Mouse (Mus musculus): ENCODE results near the gene Tfrc. TPM values are rescaled to one million over a fixed set of nuclear protein-coding genes. Genes with fewer than 3 reads are reported as not detected.
A peak's percentile ranks its signal among the peaks of the same experiment; 100 is the strongest.
"Not testable (repeated sequence)": the region's sequence is repeated elsewhere in the genome, so short reads cannot be mapped to it uniquely, and the experiment has no call there.

Gene Tfrc
- total RNA-seq, 2 experiments from 2014 or later = 83.5 to 124 TPM

DNA sequence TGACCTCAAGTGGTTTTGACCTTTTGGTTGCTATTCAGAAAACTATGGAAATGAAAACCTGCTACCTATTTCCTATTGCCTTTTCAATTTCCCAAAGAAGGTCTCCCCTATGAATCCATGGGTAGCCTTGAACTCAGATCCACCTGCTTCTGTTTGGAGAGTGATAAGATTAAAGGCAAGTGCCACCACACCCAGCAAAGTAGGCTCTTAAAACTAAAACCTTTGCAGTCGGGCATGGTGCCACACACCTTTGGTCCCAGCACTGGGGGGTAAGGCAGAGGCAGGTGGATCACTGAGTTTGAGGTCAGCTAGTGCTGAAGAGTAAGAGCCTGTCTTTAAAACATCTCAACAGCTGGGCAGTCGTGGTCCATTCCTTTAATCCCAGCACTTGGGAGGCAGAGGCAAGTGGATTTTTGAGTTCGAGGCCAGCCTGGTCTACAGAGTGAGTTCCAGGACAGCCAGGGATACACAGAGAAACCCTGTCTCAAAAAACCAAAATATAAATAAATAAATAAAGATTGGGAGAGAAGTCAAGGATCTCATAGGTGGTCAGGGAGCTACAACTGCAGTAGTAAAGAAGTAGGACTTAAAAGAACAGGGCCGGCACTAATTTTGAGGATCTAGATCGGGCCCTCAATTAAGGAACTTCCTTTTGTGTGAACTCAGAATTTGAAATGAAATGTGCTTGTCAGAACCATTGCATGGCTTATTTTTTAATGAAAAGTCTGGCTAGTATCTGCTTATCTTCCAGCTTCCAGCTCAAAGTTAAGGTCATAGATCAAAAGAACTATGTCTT lies 1.9 kb downstream of the Tfrc start:
- no peak for DNase-seq (ENCODE audit: low spot score in 2 of 2)

DNA sequence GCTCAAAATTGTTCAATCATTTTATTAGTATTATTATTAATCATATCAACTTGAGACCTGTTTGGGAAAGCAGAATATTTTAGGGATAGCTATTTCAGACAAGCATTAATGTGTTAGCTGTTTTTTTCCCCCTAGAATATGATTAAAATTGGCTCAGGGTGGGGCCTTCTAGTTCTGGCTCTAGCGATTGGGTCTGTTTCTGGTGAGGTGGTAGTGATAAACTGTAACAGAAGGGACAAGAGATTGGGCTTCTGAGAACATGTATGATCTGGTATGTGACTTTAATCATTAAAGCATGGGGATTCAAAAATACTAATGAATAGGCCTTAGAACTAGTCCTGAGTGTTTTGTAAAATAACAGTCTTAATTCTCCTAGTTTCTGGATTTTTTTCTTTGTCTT lies 3.3 kb downstream of the Tfrc start:
- no peak for DNase-seq (ENCODE audit: low spot score in 2 of 2)

GRCm38 (mm10) chr16:32613269-32613834 lies 4.6 kb downstream of the Tfrc start:
- no peak for DNase-seq (ENCODE audit: low spot score in 2 of 2)

- no peak for DNase-seq (ENCODE audit: low spot score in 2 of 2)
Measured at GRCm38 (mm10) chr16:32614047-32614446, 5.3 kb downstream of the Tfrc start.

- no peak for DNase-seq (ENCODE audit: low spot score in 2 of 2)
Measured at GRCm38 (mm10) chr16:32618946-32619345, 10.2 kb downstream of the Tfrc start.

DNA sequence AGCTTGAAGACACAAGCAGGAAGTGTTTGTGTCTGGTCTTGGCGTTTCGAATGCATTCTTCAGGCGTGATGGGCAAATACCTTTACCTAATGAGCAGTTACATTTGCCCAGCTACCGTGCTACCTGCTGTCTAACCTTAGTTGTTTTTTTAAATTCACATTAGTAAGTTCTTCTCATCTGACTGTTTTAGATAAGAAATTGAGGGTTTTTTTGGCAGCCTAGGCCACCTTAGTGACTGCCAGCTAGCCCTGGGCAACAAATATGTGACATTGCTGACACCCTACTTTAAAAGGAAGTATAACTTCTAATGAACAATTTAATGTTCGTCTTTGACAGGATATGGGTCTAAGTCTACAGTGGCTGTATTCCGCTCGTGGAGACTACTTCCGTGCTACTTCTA lies 19.4 kb downstream of the Tfrc start:
- DNase-seq (ENCODE audit: low spot score in 2 of 2) = no peak

DNA sequence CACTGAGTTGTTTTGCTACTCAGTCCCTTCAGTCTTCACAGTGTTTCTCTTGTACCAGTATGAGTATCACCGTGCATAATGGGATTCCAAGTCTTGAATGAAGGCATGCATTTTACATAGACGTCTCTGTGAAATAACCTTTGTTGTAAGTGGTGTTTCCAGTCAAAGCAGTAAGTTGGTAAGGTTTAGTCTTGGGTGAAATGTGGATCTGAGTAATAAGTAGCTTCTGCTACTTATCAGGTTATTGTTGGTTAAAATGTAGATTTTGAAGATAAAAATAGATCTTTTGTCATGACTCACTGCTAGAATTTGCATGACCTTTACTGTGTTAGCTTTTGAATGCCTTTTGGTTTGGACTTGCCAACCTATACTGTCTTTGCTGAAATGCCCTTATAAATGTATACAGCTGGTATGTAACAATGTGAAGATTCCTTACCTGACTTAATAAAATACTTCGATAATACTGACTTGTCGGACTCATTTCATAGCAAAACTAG lies 23.7 kb downstream of the Tfrc start:
- DNase-seq (ENCODE audit: low spot score in 2 of 2) = no peak

- no peak for DNase-seq (ENCODE audit: low spot score in 2 of 2)
Measured at GRCm38 (mm10) chr16:32633486-32634012, 24.8 kb downstream of the Tfrc start.

GRCm38 (mm10) chr16:32634183-32634582 lies 25.5 kb downstream of the Tfrc start:
- no peak for DNase-seq (ENCODE audit: low spot score in 2 of 2)

DNA sequence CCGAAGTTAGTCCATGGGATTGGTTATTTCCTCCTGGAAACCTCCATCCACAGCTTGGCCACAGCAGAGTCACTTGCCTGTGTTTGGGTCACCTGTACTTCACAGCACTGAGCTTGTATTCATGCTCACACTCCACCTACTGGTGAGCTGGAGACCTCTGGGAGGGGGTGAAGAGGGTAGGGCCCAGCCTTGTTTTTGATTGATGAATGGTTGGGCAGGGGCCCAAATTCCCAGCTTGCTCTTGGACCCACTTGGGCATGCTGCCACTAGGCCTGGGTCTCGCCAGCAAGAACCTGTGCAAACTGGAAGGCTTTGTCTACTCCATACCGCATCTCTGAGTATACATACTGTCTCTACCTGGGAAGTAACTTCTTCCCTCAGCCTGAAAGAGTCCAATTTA lies 26.6 kb downstream of the Tfrc start:
- no peak for DNase-seq (ENCODE audit: low spot score in 2 of 2)

DNA sequence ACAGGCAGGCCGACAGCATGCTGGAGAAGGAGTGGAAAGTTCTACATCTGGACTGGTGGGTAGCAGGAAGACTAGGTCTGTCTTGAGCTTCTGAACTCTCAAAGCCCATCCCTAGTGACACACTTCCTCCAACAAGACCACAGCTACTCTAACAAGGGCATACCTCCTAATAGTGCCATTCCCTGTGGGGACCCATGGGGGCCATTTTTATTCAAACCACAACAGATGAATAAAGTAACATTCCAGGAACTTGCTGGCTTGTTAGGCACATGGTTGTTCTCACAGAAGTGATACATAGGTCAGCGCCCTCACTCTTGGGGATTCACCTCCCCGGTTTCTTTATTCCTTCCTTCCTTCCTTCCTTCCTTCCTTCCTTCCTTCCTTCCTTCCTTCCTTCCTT lies 27.6 kb downstream of the Tfrc start:
- no peak for DNase-seq (ENCODE audit: low spot score in 2 of 2)

DNA sequence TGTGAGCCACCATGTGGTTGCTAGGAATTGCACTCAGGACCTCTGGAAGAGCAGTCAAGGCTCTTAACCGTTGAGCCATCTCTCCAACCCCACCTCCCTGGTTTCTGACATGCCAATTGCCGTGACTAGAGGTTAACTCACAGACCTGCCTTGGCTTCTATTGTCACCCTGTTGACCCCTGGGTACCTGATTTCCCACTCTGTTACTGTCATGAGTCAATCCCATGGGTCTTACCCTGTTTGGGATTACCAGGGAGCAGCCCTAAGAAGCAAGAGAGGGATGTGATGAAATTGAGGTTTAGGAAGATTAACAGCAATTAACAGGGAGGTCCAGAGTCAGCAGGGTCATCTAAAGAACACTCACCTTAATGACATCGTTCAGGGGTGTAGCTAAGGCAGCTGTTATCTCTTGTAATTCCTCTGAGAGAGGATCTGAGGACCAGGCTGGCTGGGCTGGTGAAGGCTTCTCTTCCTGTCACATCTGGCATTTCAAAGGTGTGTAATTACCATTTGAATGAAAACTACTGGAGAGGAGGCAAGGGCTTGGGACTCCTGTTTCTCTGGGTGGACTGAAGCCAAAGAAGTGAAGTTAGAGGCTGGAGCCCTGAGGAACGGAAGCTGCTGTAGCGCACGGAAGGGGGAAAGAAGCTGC lies 28.3 kb downstream of the Tfrc start:
- DNase-seq (ENCODE audit: low spot score in 2 of 2) = no peak

DNA sequence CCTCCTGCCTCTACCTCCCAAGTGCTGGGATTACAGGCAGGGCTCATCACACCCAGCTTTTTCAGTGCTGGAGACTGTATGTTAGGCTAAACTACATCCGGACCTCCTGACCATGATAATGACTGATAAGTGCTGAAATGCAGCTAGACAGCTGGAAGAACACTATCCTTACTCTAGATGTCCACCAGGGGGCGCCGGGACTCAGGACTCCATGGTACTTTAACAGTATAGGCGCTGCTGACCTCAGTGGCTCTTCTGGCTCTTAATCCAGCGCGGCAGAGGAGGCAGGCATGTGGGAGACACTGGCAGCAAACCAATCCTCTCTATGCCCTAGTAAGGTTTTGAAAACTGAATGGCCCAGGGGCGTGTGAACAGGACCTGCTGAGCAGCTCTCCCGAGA lies 29.8 kb downstream of the Tfrc start:
- peak; percentile 73 to 85 for DNase-seq (ENCODE audit: low spot score in 2 of 2)

DNA sequence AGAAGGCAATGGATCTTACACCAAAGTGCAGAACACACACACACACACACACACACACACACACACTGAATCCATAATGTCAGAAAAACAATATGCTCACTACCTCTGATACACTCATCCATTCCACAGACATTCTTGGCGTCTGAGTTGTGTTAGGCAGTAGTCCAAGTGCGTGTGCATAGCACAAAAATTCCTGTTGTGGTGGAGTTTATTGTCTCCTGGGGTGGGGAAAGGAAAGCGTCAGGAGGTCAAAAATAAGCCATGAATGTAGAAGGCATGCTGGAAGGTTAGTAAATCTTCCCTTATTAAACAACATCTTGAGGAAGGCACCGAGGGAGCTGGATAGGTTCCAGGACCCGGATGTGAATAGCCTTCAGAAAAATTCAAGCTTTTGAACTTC lies 31.4 kb downstream of the Tfrc start:
- no peak for DNase-seq (ENCODE audit: low spot score in 2 of 2)

GRCm38 (mm10) chr16:32640683-32641082 lies 32.0 kb downstream of the Tfrc start:
- DNase-seq (ENCODE audit: low spot score in 2 of 2) = not testable (repeated sequence)

DNA sequence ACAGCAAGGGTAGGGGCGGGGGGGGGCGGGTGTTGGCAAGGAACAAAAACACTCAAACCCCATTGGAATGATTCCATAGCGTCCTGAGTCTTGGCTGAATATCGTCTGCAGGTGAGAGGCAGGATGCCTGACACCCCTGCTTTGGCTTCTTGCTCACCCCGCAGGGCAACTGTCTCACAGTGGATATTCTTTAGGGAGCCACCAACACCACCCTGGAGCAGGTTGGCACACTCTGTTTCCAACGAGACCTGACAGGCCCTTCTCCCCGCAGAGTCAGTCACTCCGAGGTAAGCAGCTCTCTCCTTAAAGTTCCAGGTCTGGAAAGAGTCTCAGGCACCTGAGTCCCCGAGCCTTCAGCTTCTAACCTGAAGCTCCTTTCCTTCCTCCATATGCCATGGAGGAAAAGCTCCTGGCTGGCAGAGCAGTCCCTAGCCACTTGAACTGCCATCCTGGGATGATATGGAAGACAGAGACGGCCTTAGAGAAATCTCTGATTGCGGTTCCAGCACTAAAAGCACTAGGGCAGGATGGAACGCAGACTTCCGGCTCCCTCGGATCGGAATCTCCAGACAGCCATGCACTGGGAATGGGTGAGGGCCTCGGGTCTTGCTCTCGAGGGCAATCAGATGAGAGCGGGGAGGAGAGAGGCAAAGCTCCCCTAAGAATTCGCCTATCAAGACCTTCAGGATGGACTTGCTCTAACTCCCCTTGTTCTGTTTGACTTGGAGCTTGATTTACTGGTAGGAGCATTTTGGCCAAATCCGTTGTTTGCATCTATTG lies 32.9 kb downstream of the Tfrc start:
- DNase-seq (ENCODE audit: low spot score in 2 of 2) = no peak

DNA sequence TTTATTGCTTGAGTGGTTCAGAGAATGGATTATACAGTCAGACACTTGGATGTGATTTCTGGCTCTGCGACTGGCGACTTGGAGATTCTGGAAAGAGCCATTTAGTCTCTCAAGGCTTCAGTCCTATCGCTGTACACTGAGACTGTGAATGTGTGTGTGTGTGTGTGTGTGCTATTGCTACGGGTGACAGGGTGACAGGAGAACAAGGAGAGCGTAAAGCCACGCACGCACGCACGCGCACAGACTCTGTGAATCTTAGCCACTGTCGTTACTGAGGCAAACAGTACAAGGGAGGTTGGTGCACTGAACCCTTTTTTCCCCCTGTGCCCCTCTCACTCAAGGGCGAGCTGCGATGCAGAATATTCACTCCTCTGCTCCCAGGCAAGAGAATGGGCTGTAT lies 33.6 kb downstream of the Tfrc start:
- DNase-seq (ENCODE audit: low spot score in 2 of 2) = no peak

DNA sequence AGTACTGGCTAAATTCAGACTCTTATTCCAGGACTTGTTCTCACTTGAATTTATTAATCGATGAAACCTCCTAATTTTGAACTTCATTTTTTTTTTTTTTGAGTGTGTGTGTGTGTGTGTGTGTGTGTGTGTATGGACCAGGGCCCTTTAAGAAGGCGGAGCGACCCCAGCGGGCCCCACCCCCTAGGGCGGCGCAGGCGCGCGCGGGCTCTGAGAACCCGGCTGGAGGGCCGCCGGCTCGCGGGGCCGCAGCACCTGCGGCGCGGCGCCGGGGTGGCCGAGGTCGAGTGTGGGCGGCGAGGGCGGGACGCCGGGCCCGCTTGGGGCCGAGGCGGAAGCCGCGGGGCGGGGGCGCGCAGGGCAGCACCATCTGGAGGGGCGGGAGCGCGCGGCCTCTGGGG lies 34.9 kb downstream of the Tfrc start, which contains the start of gene Tnk2:
Gene Tnk2 (plus strand): TSS at position 214 of the 401 bp plus-strand sequence.
- DNase-seq (ENCODE audit: low spot score in 2 of 2) = peak; percentile 78 to 88

- peak in 1 of 2 experiments; percentile 63 for DNase-seq (ENCODE audit: low spot score in 2 of 2)
Measured at GRCm38 (mm10) chr16:32644069-32644800, 35.5 kb downstream of the Tfrc start.

DNA sequence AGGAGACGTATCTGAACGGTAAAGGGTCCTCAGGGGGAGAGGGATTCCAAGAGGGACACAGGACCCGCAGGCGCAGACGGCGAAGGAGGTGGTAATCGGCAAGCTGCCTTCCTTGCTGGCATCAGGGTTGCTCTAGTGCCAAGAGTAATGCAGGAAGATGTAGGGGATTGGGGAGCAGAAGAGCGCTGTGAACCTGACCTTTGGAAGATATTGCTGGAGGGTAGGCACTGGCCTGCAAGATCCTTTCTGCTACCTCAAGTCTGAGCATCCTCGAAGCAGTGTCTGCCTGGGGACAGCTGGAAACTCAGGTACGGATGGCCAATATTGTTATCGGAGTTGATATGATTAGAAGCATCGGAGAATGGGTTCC lies 36.1 kb downstream of the Tfrc start:
- no peak for DNase-seq (ENCODE audit: low spot score in 2 of 2)

Data from gastrocnemius, postnatal 4 days (tissue).